Mouse (Mus musculus) small intestine, adult 2 months (tissue): ENCODE data around the gene Gm9918.

Experiments used
- CTCF ChIP-seq: fragments of 200-500 bp; IDR thresholded peaks from 2 replicates; pipeline ENCODE4 v1.5.1; 2012; ENCODE audit warnings: low read depth, mild to moderate bottlenecking, control low read depth, inconsistent platforms, low read length, moderate library complexity, mixed read lengths; ENCODE audit not compliant: insufficient replicate concordance, insufficient read length; ENCODE audit errors: extremely low read depth
- POLR2A ChIP-seq: fragments of 200-500 bp; IDR thresholded peaks from 2 replicates; pipeline ENCODE4 v1.6.1; 2012; ENCODE audit warnings: low read depth, mild to moderate bottlenecking, control low read depth, inconsistent platforms, low read length, moderate library complexity

GRCm38 (mm10) chr15:102279783-102280520, 9.6 kb downstream of the Gm9918 start:
- TF ChIP-seq CTCF (no peak), POLR2A (no peak)
